Mouse (Mus musculus): ENCODE measurements at regions not wholly inside any gene's neighbourhood (a gene's known extent, or its start where the extent isn't known, plus 50 kb on each side); places are given as distances from the start of the nearest gene placed in this dataset.

DNA sequence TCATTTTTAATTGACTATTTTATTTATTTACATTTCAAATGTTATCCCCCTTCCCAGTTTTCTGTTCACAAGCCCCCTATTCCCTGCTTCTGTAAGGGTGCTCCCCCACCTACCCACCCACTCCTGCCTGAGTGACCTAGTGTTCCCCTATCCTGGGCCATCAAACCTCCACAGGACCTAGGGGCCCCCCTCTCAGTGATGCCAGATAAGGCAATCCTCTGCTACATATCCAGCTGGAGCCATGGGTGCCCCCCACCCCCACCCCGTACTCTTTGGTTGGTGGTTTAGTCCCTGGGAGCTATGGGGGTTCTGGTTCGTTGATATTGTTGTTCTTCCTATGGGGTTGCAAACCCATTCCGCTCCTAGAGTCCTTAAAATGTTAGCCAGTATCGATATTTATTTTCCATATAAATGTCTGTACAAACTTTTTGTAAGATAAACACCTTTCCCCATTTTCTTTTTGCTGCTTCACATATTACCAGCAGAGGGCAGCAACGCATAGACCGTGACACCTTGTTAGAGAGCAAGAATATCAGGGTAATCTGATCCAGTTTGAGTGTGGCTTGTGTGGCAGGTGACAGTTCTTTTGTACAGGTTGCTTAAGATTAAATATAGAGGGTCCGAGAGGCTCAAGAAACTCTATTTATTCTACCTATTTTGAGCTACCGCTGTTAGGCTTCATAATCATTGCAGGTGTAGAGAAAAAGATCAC is 177.2 kb upstream of the Scn7a start:
- DNase-seq (ENCODE audit: low spot score in 2 of 2), result peak in 1 of 2 experiments; percentile 14

DNA sequence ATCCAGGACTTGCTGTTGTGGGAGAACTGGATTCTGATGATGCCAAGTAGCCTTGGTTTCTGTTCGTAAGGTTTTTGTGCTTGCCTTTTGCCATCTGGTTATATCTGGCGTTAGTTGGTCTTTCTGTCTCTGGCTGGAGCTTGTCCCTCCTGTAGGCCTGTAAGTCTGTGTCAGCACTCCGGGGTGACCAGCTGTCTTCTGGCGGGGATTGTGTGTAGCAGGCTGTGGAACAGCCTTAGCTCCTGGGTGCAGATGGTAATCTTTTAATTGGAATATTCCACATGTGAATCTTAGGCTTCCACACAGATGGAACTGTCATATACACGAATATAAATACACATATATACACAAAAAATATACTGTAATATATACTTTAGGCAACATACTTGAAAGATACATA is 156.5 kb upstream of the Scn7a start:
- DNase-seq (ENCODE audit: low spot score in 2 of 2), result no peak

DNA sequence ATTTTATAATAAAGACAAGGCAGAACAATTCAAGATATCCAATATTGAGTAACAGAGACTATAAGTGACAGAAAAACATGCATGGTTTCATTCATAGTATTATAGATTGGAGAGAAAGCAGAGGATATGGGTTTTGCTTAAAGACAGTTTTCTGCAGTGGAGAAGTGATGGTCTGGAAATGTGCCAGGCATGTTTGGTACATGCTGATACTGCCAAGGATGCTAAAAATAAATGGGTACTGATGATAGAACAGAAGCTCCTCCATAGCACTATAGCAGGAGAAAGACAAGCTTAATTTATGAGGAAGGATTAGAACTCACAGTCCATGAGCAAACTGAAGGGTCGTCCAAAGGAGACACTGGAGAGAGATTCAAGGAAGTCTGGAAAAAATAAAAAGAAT is 113.3 kb upstream of the Scn7a start:
- no peak for DNase-seq (ENCODE audit: low spot score in 2 of 2)

DNA sequence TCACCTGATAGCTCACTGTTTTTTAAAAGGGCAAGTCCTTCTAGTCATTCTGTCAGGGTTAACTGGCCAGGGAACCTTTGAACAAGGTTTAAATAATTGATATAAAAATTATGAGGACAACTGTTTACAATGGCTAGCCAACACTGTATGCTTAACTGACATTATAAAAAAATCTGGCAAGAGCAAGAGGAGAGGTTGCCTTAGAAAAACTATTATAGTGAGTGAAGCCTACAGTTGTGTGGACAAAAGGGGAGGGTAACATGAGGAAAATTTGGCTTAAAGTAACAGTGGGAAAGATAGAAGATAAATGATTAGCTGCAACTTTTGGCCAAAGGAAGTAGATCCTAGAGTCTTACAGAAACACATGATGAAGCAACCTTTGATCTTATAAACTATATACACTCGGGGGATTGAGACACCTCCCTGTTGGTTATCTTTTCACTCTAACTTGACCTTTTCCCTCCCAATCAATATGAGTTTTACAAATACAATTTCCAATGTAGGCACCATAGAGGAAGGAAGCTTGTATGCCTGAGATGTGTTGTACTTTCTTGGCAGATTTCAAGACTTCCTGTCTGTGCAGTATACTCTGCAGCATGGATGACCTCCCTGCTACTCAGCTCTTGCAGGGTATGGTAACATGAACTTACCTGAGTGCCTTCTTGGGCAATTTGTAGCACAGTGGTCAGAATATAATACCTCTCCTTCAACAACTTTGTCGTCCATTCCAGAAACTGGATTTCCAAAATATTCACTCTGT is 82.9 kb upstream of the Scn7a start:
- DNase-seq (ENCODE audit: low spot score in 2 of 2), result no peak

Data from adrenal gland, adult 18-20 months (tissue).